Mouse (Mus musculus) forebrain, embryonic 13.5 days (tissue): ENCODE measurements around the gene Dnah10. TPM values are rescaled to one million over a fixed set of nuclear protein-coding genes. Genes with fewer than 3 reads are reported as not detected.

ENCODE experiments used
- ATAC-seq: fragments of 200-750 bp; cut with Nextera tagmentation; 2 replicates; pipeline ENCODE4 v1.8.0; 2017
- H3K27ac ChIP-seq: fragments of 300-500 bp; sonication (generic); 2 replicates; pipeline ENCODE4 v1.5.1; 2015; ENCODE audit warnings: inconsistent platforms, mild to moderate bottlenecking, moderate library complexity
- H3K27me3 ChIP-seq: fragments of 300-500 bp; sonication (generic); 2 replicates; pipeline ENCODE4 v1.6.1; 2015; ENCODE audit warnings: mild to moderate bottlenecking, inconsistent platforms
- H3K36me3 ChIP-seq: fragments of 300-500 bp; sonication (generic); 2 replicates; pipeline ENCODE4 v1.6.1; 2015; ENCODE audit warnings: mild to moderate bottlenecking, inconsistent platforms; ENCODE audit not compliant: poor library complexity, severe bottlenecking
- H3K4me1 ChIP-seq: fragments of 300-500 bp; sonication (generic); 2 replicates; pipeline ENCODE4 v1.6.1; 2015; ENCODE audit warnings: inconsistent platforms
- H3K4me2 ChIP-seq: fragments of 300-500 bp; sonication (generic); 2 replicates; pipeline ENCODE4 v1.6.1; 2015; ENCODE audit warnings: inconsistent platforms, mild to moderate bottlenecking, moderate library complexity
- H3K4me3 ChIP-seq: fragments of 300-500 bp; sonication (generic); 2 replicates; pipeline ENCODE4 v1.5.1; 2015; ENCODE audit warnings: mild to moderate bottlenecking, inconsistent platforms
- H3K9ac ChIP-seq: fragments of 300-500 bp; sonication (generic); 2 replicates; pipeline ENCODE4 v1.6.1; 2015; ENCODE audit warnings: mild to moderate bottlenecking, inconsistent platforms
- H3K9me3 ChIP-seq: fragments of 300-500 bp; sonication (generic); replicated peaks from 2 replicates; pipeline ENCODE4 v1.6.1; 2016; ENCODE audit warnings: inconsistent platforms
- WGBS: fragments of 180-500 bp; shearing (Covaris S2); methylation state at CpG from one replicate; pipeline ENCODE4 v1.1.7; 2015; 5-methylcytosine and 5-hydroxymethylcytosine counted together
- polyA plus RNA-seq: library from polyadenylated mRNA; unstranded; fragments of >200 nt; fragmentation: Nextera tagmentation; extraction: Ambion mirVana; gene quantifications from 2 replicates; pipeline ENCODE4 v1.2.1, GENCODE M21; 2015

Dnah10 gene
- polyA plus RNA-seq, 1 experiment from 2014 or later, result 0.08 TPM

GRCm38 (mm10) chr5:124879251-124879650 is 154.4 kb downstream of the Dnah10 start:
- H3K9me3 ChIP-seq, result no peaks in the 10 kb centered on the region
- H3K36me3 ChIP-seq, result peaks cover 80% of the 10 kb centered on the region
- no peak overlapping the region for H3K4me2 ChIP-seq
- ATAC-seq, result no peak
- peaks cover under 1% of the 10 kb centered on the region; the same call in 1 of the 2 replicates for H3K4me1 ChIP-seq
- peak overlapping the region; percentile 10; the same call in 1 of the 2 replicates for H3K9ac ChIP-seq
- H3K4me3 ChIP-seq, result no peak overlapping the region
- WGBS, result 96% methylated on average over 4 of the region's 4 CpGs
- no peaks in the 10 kb centered on the region for H3K27me3 ChIP-seq
- H3K27ac ChIP-seq, result no peak overlapping the region

- H3K27me3 ChIP-seq, result no peaks in the 10 kb centered on the region
- no peak overlapping the region for H3K9ac ChIP-seq
- no peaks in the 10 kb centered on the region for H3K9me3 ChIP-seq
- no peak for ATAC-seq
- peaks cover 81% of the 10 kb centered on the region for H3K36me3 ChIP-seq
- H3K4me3 ChIP-seq, result no peak overlapping the region
- no peaks in the 10 kb centered on the region; the same call in 1 of the 2 replicates for H3K4me1 ChIP-seq
- H3K4me2 ChIP-seq, result no peak overlapping the region
- 92% methylated on average over 6 of the region's 6 CpGs for WGBS
- H3K27ac ChIP-seq, result no peak overlapping the region
These were observed 154.9 kb downstream of the Dnah10 start for GRCm38 (mm10) chr5:124879801-124880200.

- Histone ChIP-seq H3K36me3 (peaks cover 87% of the 10 kb centered on the region), H3K27me3 (no peaks in the 10 kb centered on the region), H3K9me3 (no peaks in the 10 kb centered on the region), H3K4me2 (no peak overlapping the region), H3K27ac (peak overlapping the region; percentile 23; the same call in 1 of the 2 replicates), H3K4me3 (no peak overlapping the region), H3K9ac (no peak overlapping the region), H3K4me1 (no peaks in the 10 kb centered on the region)
- WGBS, result 78% methylated on average over 6 of the region's 6 CpGs
- peak; percentile 38; the same call in 1 of the 2 replicates for ATAC-seq
These were observed 159.0 kb downstream of the Dnah10 start for GRCm38 (mm10) chr5:124883877-124884276.

Other genes starting within 250 kb of the Dnah10 start
- 19.3 and 22.3 TPM in 2 replicates for gene Rilpl2, start 246.7 kb upstream of the Dnah10 start, polyA plus RNA-seq
- gene Snrnp35, start 242.0 kb upstream of the Dnah10 start, polyA plus RNA-seq, result 27.2 and 27.8 TPM in 2 replicates
- 10.4 and 10.6 TPM in 2 replicates for gene Rilpl1, start 193.7 kb upstream of the Dnah10 start, polyA plus RNA-seq
- gene Tmed2, start 184.4 kb upstream of the Dnah10 start, polyA plus RNA-seq, result 378 and 389 TPM in 2 replicates
- 23.3 and 25.5 TPM in 2 replicates for gene Ddx55, start 172.2 kb upstream of the Dnah10 start, polyA plus RNA-seq
- gene Eif2b1, start 146.0 kb upstream of the Dnah10 start, polyA plus RNA-seq, result 72.8 and 74.4 TPM in 2 replicates
- gene Gtf2h3, start 145.9 kb upstream of the Dnah10 start, polyA plus RNA-seq, result 64.7 and 66.9 TPM in 2 replicates
- gene Atp6v0a2, start 96.5 kb upstream of the Dnah10 start, polyA plus RNA-seq, result 44.7 and 45.9 TPM in 2 replicates
- gene Ccdc92, start 137.3 kb downstream of the Dnah10 start, polyA plus RNA-seq, result 21.3 and 22.9 TPM in 2 replicates
- 148 and 168 TPM in 2 replicates for gene Zfp664, start 137.6 kb downstream of the Dnah10 start, polyA plus RNA-seq